Mouse (Mus musculus): ENCODE results near the gene Hsd17b14. TPM values are rescaled to one million over a fixed set of nuclear protein-coding genes. Genes with fewer than 3 reads are reported as not detected.
A peak's percentile ranks its signal among the peaks of the same experiment; 100 is the strongest.

Gene Hsd17b14
- polyA plus RNA-seq, 1 experiment from 2014 or later, result 0.66 TPM

DNA sequence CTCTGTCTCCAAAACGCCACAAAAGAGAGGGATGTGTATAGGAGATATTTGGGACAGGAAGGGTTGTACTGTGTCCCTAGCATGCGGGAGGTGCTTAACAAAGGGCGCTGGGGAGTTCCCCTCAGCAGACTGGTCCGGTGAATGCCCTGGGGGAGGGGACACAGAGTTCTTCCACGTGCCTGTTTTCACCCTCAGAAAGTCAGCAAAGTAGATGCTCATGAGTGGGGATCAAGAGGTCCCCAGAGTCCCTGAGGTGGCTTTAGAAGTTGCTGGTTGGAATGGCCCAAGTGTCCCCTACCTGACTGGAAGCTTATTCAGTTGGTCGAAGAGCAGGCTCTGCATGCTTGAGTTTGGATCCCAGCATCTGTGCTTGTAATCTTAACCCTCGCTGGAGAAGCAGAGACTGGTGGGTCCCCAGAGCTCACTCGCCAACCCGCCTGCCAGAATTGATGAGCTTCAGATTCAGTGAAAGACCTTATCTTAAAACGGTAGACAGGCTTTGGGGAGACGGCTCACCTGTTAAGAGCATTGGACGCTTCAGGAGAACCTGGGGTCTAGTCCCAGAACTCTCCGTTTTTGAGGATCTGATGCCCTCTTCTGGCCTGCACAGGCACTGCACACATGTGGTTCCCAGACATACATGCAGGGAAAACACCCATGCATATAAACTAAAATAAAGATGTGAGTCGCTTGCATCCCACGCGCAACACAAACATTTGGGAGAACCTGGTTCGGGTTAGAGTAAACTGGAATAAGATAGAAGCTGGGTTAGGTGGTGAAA, 6.3 kb downstream of the Hsd17b14 start:
- peak; percentile 57; the same call in 1 of the 2 replicates for ATAC-seq (replicated peaks; ENCODE audit: extremely low read depth, insufficient read depth, low FRiP score)
- 19% methylated on average over 17 of the region's 17 CpGs for WGBS
- no peak overlapping the region for H3K4me3 ChIP-seq (ENCODE audit: low read length)
- H3K27me3 ChIP-seq (ENCODE audit: control insufficient read depth, insufficient read depth, low read length), result no peaks in the 10 kb centered on the region
- no peaks in the 10 kb centered on the region for H3K9me3 ChIP-seq (replicated peaks; ENCODE audit: control insufficient read depth, low read length)
- no peaks in the 10 kb centered on the region for H3K36me3 ChIP-seq (ENCODE audit: control insufficient read depth, insufficient read depth)
- H3K4me2 ChIP-seq (ENCODE audit: low read depth, low read length), result peak overlapping the region; percentile 32
- H3K9ac ChIP-seq (ENCODE audit: low read length), result peak overlapping the region; percentile 38; the same call in 1 of the 2 replicates
- H3K4me1 ChIP-seq (ENCODE audit: control insufficient read depth, insufficient read depth, low read length), result peaks cover 9% of the 10 kb centered on the region
- no peak overlapping the region for H3K27ac ChIP-seq (ENCODE audit: low read length)

DNA sequence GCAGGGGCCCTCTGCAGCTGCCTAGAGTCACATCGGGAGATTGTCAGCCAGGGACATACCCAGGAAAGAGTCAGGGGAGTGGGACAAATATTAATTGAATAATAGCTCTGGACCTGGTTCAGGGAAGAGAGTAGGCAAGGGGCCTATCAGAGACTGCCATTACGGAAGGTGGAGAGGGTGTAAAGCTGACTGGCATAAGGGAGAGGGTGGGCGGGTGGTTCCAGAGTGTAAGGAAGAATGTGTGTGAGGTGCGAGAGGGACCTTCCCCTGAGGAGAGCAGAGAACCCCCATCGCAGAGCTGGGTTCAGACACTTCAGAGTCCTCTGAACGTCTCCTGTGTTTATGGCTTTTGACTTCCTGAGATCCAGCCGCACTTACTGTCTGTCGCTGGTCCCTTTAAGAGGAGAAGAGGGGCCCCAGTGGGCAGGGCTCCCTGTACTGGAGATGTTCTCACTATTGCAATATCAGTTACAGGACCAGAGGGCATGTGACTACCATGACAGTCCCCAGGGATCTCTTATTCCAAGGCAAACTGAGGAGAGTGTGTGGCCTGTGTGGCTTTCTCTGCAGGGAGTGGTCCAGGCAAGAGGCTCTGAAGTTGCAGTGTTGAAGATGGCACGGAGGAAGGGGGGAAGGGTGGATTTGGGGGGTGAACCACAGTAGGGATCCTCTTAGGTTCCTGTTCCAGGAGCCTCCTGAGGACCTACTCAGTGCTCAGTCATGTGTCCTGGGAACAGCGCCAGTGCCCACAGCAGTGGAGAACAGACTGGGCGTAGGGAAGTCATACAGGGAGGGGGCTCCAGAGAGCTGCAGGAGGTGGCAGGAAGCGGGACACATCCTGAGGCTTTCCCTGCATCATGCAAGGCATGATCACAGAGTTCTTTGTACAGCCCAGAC, 7.2 kb downstream of the Hsd17b14 start:
- peak overlapping the region; percentile 32 for H3K4me2 ChIP-seq (ENCODE audit: low read depth, low read length)
- H3K9me3 ChIP-seq (replicated peaks; ENCODE audit: control insufficient read depth, low read length), result no peaks in the 10 kb centered on the region
- H3K4me3 ChIP-seq (ENCODE audit: low read length), result no peak overlapping the region
- H3K9ac ChIP-seq (ENCODE audit: low read length), result peak overlapping the region; percentile 38; the same call in 1 of the 2 replicates
- peak; percentile 21; the same call in 1 of the 2 replicates for ATAC-seq (replicated peaks; ENCODE audit: extremely low read depth, insufficient read depth, low FRiP score)
- WGBS, result 42% methylated on average over 12 of the region's 12 CpGs
- H3K4me1 ChIP-seq (ENCODE audit: control insufficient read depth, insufficient read depth, low read length), result peaks cover 9% of the 10 kb centered on the region
- H3K27me3 ChIP-seq (ENCODE audit: control insufficient read depth, insufficient read depth, low read length), result no peaks in the 10 kb centered on the region
- no peaks in the 10 kb centered on the region for H3K36me3 ChIP-seq (ENCODE audit: control insufficient read depth, insufficient read depth)
- no peak overlapping the region for H3K27ac ChIP-seq (ENCODE audit: low read length)

DNA sequence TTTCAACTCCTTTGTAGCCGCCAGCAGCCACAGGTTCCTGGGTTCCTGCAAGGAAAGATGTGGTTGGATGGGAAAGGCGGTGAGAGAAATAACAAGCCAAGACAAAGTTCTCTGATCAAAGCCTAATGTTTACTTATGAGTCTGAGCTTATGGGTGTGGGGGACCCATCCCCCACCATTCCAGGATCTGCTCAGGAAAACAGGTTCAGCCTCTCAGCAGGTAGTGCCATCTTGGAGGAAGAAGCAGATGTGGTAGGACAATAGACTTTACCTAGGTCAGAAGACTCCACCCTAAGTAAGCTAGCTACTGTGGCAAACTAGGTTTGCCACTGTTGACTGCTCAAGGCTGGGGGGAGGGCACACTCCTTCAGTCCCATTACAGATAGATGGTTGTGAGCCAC, 10.1 kb downstream of the Hsd17b14 start:
- no peaks in the 10 kb centered on the region for H3K9me3 ChIP-seq (replicated peaks; ENCODE audit: control insufficient read depth, low read length)
- ATAC-seq (replicated peaks; ENCODE audit: extremely low read depth, insufficient read depth, low FRiP score), result no peak
- no peak overlapping the region for H3K9ac ChIP-seq (ENCODE audit: low read length)
- H3K36me3 ChIP-seq (ENCODE audit: control insufficient read depth, insufficient read depth), result no peaks in the 10 kb centered on the region
- H3K27ac ChIP-seq (ENCODE audit: low read length), result no peak overlapping the region
- no peak overlapping the region for H3K4me2 ChIP-seq (ENCODE audit: low read depth, low read length)
- H3K27me3 ChIP-seq (ENCODE audit: control insufficient read depth, insufficient read depth, low read length), result no peaks in the 10 kb centered on the region
- 61% methylated on average over 2 of the region's 2 CpGs for WGBS
- H3K4me1 ChIP-seq (ENCODE audit: control insufficient read depth, insufficient read depth, low read length), result peaks cover 19% of the 10 kb centered on the region
- H3K4me3 ChIP-seq (ENCODE audit: low read length), result no peak overlapping the region

DNA sequence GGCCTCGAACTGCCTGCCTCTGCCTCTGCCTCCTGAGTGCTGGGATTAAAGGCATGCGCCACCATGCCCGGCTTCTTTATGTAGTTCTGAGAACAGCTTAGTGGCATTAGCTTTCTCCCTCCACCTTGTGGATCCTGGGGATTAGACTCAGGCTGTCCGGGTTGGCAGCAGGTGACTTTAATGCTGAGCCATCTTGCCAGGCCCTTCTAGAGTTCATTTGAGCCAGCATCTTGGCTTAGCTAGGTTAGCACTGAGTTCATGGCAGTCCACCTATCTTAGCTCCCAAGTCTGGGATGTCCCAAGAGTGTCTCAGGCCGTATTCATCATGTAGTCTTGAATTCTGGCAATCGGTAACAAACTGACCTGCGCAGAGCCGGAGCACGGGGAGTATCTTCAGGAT, 10.8 kb downstream of the Hsd17b14 start:
- H3K4me3 ChIP-seq (ENCODE audit: low read length), result no peak overlapping the region
- ATAC-seq (replicated peaks; ENCODE audit: extremely low read depth, insufficient read depth, low FRiP score), result no peak
- H3K27me3 ChIP-seq (ENCODE audit: control insufficient read depth, insufficient read depth, low read length), result no peaks in the 10 kb centered on the region
- no peaks in the 10 kb centered on the region for H3K9me3 ChIP-seq (replicated peaks; ENCODE audit: control insufficient read depth, low read length)
- H3K9ac ChIP-seq (ENCODE audit: low read length), result no peak overlapping the region
- H3K4me1 ChIP-seq (ENCODE audit: control insufficient read depth, insufficient read depth, low read length), result peaks cover 21% of the 10 kb centered on the region
- H3K4me2 ChIP-seq (ENCODE audit: low read depth, low read length), result no peak overlapping the region
- no peaks in the 10 kb centered on the region for H3K36me3 ChIP-seq (ENCODE audit: control insufficient read depth, insufficient read depth)
- 85% methylated on average over 9 of the region's 9 CpGs for WGBS
- H3K27ac ChIP-seq (ENCODE audit: low read length), result no peak overlapping the region

DNA sequence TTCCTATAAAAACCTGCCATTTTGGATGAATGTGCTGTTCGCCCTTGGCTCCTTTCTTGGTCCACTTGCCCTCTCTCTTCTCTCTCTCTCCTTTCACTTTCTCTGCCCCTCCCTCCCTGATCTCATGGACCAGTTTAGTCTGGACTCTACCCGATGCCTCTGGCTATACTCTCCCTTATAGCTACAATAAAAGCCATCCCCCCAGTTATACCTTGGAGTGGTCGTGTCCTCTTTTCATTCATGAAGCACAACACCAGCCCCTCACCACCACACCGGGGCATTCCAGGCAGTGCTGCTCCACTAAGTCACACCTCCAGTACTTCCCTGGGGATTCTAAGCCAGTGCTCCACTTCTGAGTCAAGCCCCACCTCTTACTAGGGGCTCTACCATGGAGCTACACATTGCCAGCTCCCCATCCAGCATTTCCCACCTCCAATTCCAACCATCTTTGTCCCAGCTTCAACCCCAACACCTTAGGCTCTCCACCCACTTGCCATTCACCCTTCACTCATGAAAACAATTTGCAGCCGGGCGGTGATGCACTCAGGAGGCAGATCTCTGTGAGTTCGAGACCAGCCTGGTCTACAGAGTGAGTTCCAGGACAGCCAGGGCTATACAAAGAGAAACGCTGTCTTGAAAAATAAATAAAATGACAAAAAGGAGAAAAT, 12.6 kb downstream of the Hsd17b14 start:
- no peak for ATAC-seq (replicated peaks; ENCODE audit: extremely low read depth, insufficient read depth, low FRiP score)
- peak overlapping the region; percentile 84 for H3K27ac ChIP-seq (ENCODE audit: low read length)
- H3K9me3 ChIP-seq (replicated peaks; ENCODE audit: control insufficient read depth, low read length), result no peaks in the 10 kb centered on the region
- WGBS, result 66% methylated on average over 8 of the region's 8 CpGs
- H3K36me3 ChIP-seq (ENCODE audit: control insufficient read depth, insufficient read depth), result no peaks in the 10 kb centered on the region
- H3K9ac ChIP-seq (ENCODE audit: low read length), result no peak overlapping the region
- peaks cover 27% of the 10 kb centered on the region for H3K4me1 ChIP-seq (ENCODE audit: control insufficient read depth, insufficient read depth, low read length)
- no peaks in the 10 kb centered on the region for H3K27me3 ChIP-seq (ENCODE audit: control insufficient read depth, insufficient read depth, low read length)
- H3K4me3 ChIP-seq (ENCODE audit: low read length), result no peak overlapping the region
- peak overlapping the region; percentile 69 for H3K4me2 ChIP-seq (ENCODE audit: low read depth, low read length)

DNA sequence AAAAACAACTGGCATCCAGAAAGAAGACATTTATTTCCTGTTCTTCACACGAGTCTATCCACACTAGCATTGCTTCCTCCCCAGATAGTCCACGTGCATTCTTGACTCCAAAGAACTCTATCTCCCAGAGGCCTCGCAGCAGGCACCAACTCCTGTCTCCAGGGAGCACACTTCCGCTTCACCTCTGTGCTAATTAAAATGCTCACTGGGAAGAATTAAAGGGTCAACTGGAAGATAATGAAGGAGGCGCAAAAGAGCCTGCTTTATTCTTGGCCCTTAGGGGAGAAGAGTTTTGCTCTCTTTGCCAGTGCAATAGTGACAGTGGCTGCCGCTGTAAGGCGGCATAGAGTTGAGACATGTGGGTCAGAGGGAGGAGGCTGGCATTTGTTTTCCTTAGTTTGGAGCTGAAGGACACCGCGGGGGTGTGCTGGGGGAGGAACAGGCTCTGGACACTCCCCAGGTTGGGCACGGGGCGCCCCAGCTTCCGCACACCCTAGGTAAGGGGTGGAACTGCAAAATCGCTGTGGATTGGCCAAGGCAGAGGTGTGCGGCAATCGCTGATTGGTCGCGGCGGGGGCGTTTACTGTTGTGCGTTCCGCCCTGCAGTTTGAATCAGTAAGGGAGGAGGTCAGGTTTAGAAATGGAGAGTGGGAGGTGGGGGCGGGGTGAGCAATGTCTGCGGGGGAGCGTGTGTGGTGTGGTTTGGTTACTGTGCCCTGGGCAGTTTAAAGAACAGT, 13.3 kb downstream of the Hsd17b14 start:
- peak overlapping the region; percentile 69 for H3K4me2 ChIP-seq (ENCODE audit: low read depth, low read length)
- H3K9me3 ChIP-seq (replicated peaks; ENCODE audit: control insufficient read depth, low read length), result no peaks in the 10 kb centered on the region
- peak overlapping the region; percentile 84 for H3K27ac ChIP-seq (ENCODE audit: low read length)
- H3K27me3 ChIP-seq (ENCODE audit: control insufficient read depth, insufficient read depth, low read length), result no peaks in the 10 kb centered on the region
- H3K4me3 ChIP-seq (ENCODE audit: low read length), result peak overlapping the region; percentile 52
- ATAC-seq (replicated peaks; ENCODE audit: extremely low read depth, insufficient read depth, low FRiP score), result peak; percentile 96
- WGBS, result under 1% methylated on average over 24 of the region's 24 CpGs
- peaks cover 27% of the 10 kb centered on the region for H3K4me1 ChIP-seq (ENCODE audit: control insufficient read depth, insufficient read depth, low read length)
- H3K9ac ChIP-seq (ENCODE audit: low read length), result peak overlapping the region; percentile 57
- H3K36me3 ChIP-seq (ENCODE audit: control insufficient read depth, insufficient read depth), result no peaks in the 10 kb centered on the region

DNA sequence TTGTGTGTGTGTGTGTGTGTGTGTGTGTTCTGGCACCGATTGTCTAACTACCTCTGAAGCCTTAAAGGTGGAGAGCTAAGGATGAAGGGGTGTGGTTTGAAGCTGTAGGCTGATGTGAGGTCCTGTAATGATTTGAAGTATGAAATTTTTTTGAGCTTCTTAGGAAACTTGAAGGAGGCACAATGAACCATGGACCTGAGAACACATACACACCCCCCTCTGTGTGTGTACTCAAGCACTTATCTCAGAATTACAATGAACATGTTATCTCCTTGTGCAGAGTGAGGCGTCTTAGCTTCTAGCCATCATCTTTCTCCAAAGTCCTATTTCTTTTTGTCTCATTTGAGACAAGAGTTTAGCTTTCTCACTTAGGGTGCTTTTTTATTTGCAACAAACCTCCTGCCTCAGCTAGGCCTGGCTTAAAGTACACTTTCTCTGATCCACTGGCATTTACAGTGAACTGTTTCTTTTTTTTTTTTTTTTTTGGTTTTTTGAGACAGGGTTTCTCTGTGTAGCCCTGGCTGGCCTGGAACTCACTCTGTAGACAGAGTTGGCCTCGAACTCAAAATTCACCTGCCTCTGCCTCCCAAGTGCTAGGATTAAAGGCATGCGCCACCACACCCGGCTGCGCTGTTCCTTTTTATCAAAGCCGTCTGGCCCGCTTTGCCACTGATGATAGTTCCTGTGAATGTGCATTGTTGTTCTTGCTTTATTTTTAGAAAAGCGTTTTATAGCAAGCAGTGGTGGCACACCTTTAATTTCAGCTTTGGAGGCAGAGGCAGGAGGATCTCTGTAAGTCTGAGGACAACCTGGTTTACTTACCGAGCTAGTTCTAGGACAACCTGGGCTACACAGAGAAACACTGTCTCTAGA, 14.1 kb downstream of the Hsd17b14 start:
- H3K9ac ChIP-seq (ENCODE audit: low read length), result peak overlapping the region; percentile 42; the same call in 1 of the 2 replicates
- 70% methylated on average over 10 of the region's 10 CpGs for WGBS
- H3K4me1 ChIP-seq (ENCODE audit: control insufficient read depth, insufficient read depth, low read length), result peaks cover 28% of the 10 kb centered on the region

More for the DNA sequence above, 14.1 kb downstream of the Hsd17b14 start:
- Histone ChIP-seq H3K4me3 (ENCODE audit: low read length) (peak overlapping the region; percentile 52; the same call in 1 of the 2 replicates), H3K4me2 (ENCODE audit: low read depth, low read length) (peak overlapping the region; percentile 69), H3K27ac (ENCODE audit: low read length) (peak overlapping the region; percentile 67), H3K36me3 (ENCODE audit: control insufficient read depth, insufficient read depth) (no peaks in the 10 kb centered on the region), H3K27me3 (ENCODE audit: control insufficient read depth, insufficient read depth, low read length) (no peaks in the 10 kb centered on the region), H3K9me3 (replicated peaks; ENCODE audit: control insufficient read depth, low read length) (no peaks in the 10 kb centered on the region)
- ATAC-seq (replicated peaks; ENCODE audit: extremely low read depth, insufficient read depth, low FRiP score), result no peak
